Mouse (Mus musculus) Muller cell, postnatal 12 days (primary cell): ENCODE data around the gene Klre1.

Experiments used
- DNase-seq: peaks from one replicate; pipeline ENCODE4 v3.0.0-alpha.2; 2015; ENCODE audit errors: inconsistent ontology term

Gene Klre1

GRCm38 (mm10) chr6:129577605-129578004 is at the start of gene Klre1:
Gene Klre1, plus strand, starts transcription at chr6:129577905.
- DNase-seq: no peak

GRCm38 (mm10) chr6:129529605-129530004 is 48.1 kb upstream of the Klre1 start:
- no peak for DNase-seq

DNA sequence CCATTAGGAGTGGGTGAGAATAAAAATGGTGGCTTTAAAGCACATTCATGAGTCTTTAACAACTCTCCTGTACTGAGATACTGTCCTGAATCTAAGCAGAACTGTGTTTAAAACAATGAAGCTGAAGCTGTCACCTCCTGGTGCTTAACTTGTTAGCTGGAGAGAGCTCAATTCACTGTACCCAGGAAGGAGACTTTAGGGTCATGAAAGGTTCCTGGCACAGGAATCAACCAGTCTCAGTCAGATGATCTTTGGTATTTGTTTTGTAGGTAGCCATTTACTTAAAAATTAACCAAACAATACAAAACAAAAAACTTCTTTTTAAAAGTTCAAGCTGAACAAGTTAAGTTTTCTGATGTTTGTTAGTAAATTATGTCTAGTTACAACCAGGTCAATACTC is 47.4 kb upstream of the Klre1 start:
- DNase-seq: no peak

- peak; percentile 50 for DNase-seq
Measured at GRCm38 (mm10) chr6:129532556-129532941, 45.2 kb upstream of the Klre1 start.

DNA sequence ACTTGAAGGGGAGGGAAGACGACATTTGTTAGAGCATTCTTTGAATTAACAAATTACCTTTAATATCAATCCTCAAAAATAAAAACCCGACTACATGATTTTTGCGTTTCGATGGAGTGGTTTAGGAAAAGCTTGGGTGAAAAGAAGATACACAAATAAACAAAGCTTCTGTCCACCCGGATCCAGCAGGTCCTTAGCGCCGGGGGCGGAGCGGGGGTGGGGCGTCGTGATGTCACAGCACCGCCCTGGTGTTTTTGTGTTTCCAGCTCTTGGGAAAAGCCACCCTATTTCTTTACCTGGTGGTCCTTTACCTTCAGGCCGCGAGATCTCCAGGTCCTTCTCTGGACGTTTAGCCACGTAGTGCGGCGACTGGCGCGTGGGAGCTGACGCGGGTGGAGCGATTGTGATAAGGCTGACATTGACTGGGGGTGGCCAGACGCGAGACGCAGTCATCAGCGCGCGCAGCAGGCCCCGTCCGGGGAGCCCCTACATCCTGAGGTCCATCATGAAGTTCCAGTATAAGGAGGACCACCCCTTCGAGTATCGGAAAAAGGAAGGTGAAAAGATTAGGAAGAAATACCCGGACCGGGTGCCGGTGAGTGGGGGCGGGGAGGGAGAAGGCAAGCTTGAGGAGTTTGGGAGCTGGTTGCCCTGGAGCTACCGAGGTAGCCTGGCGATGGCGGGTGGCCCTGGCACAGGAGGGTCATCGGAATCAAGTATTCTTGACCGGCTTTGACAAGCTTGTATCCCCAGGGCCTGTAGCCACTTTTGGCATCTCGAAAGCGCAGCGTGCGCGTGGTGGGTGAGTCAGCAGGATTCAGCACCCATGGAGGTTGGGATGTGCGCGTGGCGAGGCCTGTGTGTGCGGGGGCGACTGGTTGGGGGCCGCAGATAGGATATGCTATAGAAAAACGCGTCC is 44.5 kb upstream of the Klre1 start, which contains the start of gene Gabarapl1:
Gene Gabarapl1, plus strand, starts transcription at position 219 of the 919 bp plus-strand sequence.
- DNase-seq: peak; percentile 88

DNA sequence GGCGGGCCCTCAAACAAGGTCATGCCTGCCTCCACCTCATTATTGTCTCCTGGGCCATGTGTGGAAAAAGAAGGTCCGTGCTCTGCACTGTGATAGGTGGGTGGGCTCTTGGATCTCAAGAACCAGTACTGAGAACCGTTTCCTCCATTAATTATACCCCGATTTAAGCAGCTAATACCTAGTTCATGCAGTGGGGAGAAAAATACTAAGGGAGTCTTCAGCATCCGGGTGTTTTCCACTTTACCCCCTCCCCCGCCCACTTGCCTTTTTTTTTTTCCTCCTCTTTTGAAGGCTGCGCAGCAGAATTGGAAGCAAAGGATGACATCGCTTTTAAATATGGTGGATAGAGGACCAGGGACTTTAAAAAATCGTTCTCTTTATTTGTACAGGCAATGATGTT is 43.6 kb upstream of the Klre1 start:
- DNase-seq: peak; percentile 67

- no peak for DNase-seq
Measured at GRCm38 (mm10) chr6:129534627-129535190, 43.0 kb upstream of the Klre1 start.

- DNase-seq: no peak
Measured at GRCm38 (mm10) chr6:129535723-129536122, 42.0 kb upstream of the Klre1 start.

DNA sequence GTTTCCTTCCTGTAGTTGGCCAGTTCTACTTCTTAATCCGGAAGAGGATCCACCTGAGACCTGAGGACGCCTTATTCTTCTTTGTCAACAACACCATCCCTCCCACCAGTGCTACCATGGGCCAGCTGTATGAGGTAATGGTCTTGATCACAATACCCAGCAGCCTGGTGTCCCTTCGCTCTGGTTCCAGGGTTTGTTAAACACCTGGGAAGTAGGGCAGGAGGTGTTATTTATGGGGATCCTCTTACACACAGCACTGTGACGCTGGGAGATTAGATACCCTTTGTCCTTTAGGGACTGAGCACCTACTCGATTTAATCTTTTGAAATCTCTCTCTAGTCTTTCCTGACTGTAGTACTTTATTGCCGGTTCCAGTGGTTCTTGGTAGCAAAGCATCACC is 39.1 kb upstream of the Klre1 start:
- no peak for DNase-seq

GRCm38 (mm10) chr6:129541931-129542330 is 35.8 kb upstream of the Klre1 start:
- DNase-seq: no peak

- no peak for DNase-seq
Measured at GRCm38 (mm10) chr6:129542540-129542939, 35.2 kb upstream of the Klre1 start.

DNA sequence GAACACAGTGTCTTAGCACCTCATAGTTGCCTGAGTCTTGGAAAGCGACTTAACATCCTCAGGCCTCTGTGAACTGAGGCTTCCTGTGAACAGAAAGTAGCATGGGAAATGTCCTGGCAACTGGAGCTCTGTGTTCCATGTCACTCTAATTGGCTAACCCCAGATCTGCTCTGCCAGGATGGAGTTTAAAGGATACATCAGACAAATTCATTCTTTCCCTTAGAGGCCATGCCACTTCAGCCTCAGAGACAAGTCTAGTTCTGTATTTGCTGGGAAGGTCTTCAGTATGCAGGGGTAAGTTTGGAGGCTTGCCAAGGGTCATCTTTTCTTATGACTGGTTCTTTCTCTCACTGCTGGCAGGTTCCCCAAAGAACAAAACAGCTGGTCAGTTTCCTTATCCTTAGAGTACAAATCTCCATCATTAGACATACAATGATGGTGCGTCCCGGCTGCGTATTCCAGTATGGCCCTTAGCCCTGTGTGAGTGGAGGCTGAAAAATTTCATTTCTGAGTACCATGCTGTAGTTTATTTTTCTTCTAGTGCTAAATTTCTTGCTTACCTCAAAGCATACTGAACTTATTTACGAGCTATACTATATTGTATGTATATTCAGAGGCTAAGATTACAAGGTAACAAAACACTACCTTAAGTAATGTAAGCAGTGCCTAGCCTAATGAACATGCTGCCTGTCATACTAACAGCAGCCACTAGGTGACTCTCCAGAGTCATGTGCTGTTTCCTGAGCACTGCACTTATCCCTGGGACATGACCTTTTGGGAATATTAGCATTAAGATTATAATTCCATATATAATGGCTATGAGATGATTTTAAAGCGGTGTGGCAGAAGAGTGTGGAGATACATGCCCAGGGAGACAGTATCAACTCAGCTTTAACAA is 33.7 kb upstream of the Klre1 start:
- DNase-seq: peak; percentile 38

DNA sequence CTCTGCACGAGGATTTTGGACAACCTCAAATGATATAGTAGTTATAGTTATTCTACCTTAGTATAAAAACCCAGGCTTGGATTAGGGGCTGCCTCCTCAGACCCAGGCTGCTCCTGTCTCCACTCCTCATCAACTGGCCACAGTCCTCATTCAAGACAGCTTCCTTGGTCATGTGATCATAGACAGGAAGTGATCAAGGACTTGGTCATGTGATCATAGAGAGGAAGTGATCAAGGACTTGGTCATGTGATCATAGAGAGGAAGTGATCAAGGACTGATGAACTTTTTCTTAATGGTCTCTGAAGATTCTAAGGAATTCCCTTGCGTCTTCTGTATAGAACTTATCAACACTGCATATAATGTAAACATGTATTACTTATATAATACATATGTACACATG is 30.4 kb upstream of the Klre1 start:
- DNase-seq: no peak

- no peak for DNase-seq
Measured at GRCm38 (mm10) chr6:129548009-129548408, 29.7 kb upstream of the Klre1 start.

DNA sequence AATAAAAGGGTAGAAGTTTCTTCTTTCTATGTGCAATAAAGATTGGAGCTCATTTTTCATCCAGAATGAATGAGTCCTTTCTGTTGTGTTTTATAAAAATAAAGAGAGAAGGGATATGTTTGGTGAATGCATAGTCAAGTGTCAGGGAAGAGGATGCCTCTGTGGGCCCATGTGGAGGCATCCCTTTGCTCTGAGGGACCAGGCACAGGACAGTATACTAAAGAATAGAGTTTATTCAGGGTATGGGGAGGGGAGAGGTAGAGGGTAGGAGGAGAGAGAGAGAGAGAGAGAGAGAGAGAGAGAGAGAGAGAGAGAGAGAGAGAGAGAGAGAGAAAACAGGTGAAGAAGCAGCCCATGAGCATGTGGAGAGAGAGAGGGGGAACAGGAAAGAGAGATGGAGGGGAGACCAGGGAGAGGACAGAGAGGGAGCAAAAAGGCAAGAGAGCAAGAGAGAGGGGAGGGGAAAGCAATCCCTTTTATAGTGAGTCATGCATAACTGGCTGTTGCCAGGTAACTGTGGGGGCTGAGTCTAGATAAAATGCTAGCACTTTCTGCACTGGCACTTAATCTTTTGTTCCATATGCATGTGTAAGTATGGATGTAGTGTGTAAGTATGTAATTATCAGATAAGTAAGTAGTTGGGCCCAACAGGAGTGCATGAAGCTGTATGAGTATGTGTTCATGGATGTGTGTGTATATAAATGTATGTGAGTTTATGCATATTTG is 20.2 kb upstream of the Klre1 start:
- no peak for DNase-seq

DNA sequence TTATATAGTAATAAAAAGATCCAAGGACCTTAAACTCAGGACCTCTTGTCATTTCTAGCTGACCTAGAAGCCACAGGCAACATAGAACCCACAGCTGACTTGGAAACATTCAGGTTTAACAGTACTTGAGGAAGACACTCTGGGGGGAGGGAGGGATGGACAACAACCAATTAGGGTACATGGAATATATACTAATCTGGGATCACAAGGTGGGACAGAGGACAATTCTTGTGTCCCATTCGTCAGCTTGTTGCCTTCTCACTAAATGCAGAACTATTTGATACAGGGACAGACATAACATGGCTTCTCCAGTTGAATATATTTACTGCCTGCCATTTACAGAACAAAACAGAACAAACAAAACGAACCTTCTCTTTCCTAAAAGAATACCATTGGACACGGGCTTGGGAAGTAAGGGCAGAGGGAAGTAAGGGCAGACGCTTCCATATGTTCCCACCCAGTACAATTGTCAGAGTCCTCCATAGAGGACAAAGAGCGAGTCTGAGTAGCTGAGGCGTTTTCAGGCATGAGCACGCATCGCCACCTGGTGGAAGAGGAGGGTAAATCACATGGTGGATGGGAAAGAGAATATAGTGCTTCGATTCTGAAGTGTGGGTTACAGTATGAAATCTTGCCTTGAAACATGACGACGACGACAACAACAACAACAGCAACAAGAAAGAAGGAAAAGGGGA is 18.6 kb upstream of the Klre1 start:
- peak; percentile 26 for DNase-seq

DNA sequence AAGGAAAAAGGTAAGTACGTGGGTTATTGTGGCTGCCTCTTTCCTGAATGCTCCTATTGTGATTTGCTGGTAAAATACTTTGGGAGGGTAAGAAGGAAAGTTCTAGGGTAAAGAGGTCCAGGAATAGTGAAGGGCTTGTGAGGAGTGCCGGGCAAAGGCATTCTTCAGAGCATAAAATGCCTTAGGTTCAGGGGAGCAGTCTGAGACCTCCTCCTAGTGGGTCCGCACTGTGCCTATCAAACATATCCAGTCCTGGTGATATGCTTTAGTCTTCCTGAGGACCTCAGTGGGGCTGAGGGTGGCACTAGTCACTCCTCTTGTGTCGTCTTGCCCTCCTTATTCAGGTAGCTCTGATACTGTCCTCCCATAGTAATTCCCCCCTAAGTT is 18.1 kb upstream of the Klre1 start:
- DNase-seq: no peak

DNA sequence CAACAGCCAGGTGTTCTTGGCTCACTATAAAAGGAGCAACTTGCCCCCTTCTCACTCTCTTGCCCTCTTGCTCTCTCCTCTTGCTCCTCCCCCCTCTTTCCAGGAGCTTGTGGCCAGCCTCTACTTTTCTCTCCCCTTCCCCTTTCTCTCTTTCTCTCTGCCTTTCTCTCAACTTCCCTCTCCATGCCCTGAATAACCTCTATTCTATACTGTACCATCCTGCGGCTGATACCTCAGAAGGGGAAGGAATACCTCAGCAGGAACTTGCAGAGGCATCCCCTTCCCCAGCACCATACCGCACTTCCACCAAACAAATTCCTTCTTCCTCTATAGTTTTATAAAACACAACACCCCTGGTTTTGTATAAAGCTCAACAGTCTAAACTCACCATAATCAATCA is 12.4 kb upstream of the Klre1 start:
- DNase-seq: no peak

GRCm38 (mm10) chr6:129575315-129575714 is 2.4 kb upstream of the Klre1 start:
- peak; percentile 45 for DNase-seq

GRCm38 (mm10) chr6:129581274-129581673 is 3.6 kb downstream of the Klre1 start:
- no peak for DNase-seq

DNA sequence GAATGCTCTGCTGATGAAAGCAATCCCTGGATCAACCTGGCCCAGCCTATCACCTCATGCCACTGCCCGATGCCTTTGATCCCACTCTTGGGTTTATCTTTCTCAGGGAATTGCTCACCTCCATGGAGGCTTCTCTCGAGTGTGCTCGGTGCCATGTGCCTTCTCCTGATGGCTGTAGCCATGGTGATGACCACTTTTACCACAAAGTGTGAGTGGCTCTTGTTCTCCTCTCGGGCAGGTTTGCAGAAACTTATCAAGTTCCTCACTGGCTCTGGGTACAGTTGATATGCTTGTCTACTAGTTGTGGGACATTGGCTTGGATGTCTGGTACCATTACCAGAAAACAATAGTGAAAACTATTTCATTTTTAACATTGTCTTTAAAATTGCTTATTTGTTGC is 4.2 kb downstream of the Klre1 start:
- no peak for DNase-seq
